Mouse (Mus musculus): ENCODE results near the gene Rpl13a. TPM values are rescaled to one million over a fixed set of nuclear protein-coding genes. Genes with fewer than 3 reads are reported as not detected.

Rpl13a gene
- polyA plus RNA-seq, 1 experiment from 2014 or later: 1,710 TPM

DNA sequence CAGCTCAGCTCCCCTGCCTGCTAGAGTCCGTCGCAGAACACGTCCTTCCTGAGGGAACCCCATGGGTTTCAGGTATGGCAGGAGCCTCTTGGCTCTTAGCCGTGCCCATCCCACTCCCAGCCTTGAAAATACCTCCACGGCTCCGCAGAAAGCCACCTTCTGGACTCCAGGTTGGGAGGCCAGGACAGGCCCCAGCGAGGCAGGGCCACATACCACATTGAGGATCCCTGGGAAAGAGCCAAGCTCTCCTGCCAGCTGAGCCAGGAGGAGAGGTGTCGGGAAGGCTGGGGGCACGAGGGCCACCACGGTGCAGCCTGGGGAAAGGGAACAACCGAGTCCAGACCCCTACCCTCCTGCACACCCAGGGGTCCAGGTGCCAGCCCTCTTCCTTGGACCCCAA, 18.7 kb upstream of the Rpl13a start:
- peaks cover 3% of the 10 kb centered on the region; the same call in 1 of the 2 replicates for H3K4me1 ChIP-seq (replicated peaks; ENCODE audit: control insufficient read depth, insufficient read depth, low read length)
- ATAC-seq (replicated peaks; ENCODE audit: low FRiP score, low TSS enrichment, low read depth) (no peak), DNase-seq (ENCODE audit: low spot score) (no peak)
- no peak overlapping the region for H3K27ac ChIP-seq (ENCODE audit: low read depth)
- no peak overlapping the region for H3K9ac ChIP-seq (ENCODE audit: low read length)
- 95% methylated on average over 11 of the region's 11 CpGs for WGBS
- H3K4me3 ChIP-seq (ENCODE audit: low read depth, low read length): no peak overlapping the region
- H3K4me2 ChIP-seq (ENCODE audit: low read length): no peak overlapping the region
- H3K36me3 ChIP-seq (ENCODE audit: control insufficient read depth, insufficient read depth, low read length): peaks cover 53% of the 10 kb centered on the region
- no peaks in the 10 kb centered on the region for H3K27me3 ChIP-seq (replicated peaks; ENCODE audit: control insufficient read depth, insufficient read depth, low read length)
- H3K9me3 ChIP-seq (ENCODE audit: control insufficient read depth, low read length): no peaks in the 10 kb centered on the region

DNA sequence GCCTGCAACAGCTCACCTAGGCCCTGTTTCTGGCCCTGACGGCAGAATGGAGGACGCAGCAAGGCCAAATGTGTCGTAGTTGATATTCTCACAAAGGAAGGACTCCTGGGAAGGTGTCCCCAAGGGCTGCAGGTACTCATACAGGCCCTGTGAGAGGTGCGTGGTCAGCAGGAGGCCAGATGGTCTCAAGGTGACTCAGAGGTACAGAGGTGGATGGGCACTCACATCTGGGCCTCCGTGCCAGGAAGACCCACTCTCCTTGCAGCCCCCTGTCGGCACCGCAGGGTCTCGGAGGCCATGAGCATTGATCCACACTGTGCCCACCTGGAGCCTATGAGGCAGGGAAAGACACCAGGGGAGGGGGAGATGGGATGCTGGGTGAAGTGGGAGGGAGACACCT, 16.9 kb upstream of the Rpl13a start:
- Histone ChIP-seq H3K27ac (ENCODE audit: low read depth) (no peak overlapping the region), H3K9me3 (ENCODE audit: control insufficient read depth, low read length) (no peaks in the 10 kb centered on the region), H3K9ac (ENCODE audit: low read length) (no peak overlapping the region), H3K4me3 (ENCODE audit: low read depth, low read length) (no peak overlapping the region), H3K4me1 (replicated peaks; ENCODE audit: control insufficient read depth, insufficient read depth, low read length) (no peaks in the 10 kb centered on the region), H3K27me3 (replicated peaks; ENCODE audit: control insufficient read depth, insufficient read depth, low read length) (no peaks in the 10 kb centered on the region), H3K36me3 (ENCODE audit: control insufficient read depth, insufficient read depth, low read length) (peaks cover 63% of the 10 kb centered on the region), H3K4me2 (ENCODE audit: low read length) (no peak overlapping the region)
- ATAC-seq (replicated peaks; ENCODE audit: low FRiP score, low TSS enrichment, low read depth): no peak
- DNase-seq (ENCODE audit: low spot score): no peak
- WGBS: 88% methylated on average over 8 of the region's 8 CpGs

DNA sequence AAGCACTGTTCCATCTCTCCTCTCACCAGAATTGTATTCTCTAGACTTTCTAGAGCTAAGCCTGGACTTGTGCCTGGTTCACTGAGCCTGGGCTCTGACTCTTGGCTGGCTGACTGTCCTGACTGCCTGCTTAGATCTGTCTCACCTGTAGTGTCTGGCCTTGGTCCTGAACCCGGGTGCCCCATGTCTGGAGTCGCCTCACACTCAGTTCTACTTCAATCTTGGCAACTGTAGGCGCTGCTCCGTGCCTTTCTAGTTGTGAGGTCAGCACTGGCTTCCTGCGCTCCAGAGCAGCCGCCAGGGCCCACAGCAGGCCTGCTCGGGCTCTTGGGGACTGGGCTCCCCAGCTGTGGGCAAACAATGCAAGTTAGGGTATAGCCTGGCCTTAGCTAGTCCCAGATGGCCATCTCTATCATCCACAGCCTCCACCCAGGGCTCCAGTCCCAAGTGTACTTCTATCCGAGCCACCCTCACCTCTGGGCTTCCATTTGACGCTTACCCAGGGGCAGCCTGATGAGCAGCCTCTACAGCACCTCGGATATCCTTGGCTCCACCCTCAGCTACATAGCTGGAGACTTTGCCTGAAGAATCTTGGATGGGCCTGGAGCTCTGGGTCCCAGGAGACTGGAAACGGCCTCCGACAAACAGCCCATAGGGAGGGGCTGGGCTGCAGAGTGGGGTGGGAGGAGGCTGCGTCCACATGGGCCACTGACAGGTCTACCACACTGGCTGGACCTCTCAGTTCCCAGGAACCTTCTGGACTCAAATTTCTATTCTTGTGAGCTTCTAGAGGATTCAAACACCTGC, 16.0 kb upstream of the Rpl13a start:
- Histone ChIP-seq H3K36me3 (ENCODE audit: control insufficient read depth, insufficient read depth, low read length) (peaks cover 63% of the 10 kb centered on the region), H3K4me3 (ENCODE audit: low read depth, low read length) (no peak overlapping the region), H3K4me1 (replicated peaks; ENCODE audit: control insufficient read depth, insufficient read depth, low read length) (no peaks in the 10 kb centered on the region), H3K9me3 (ENCODE audit: control insufficient read depth, low read length) (no peaks in the 10 kb centered on the region), H3K4me2 (ENCODE audit: low read length) (no peak overlapping the region), H3K9ac (ENCODE audit: low read length) (no peak overlapping the region), H3K27me3 (replicated peaks; ENCODE audit: control insufficient read depth, insufficient read depth, low read length) (no peaks in the 10 kb centered on the region), H3K27ac (ENCODE audit: low read depth) (no peak overlapping the region)
- DNase-seq (ENCODE audit: low spot score) (no peak), ATAC-seq (replicated peaks; ENCODE audit: low FRiP score, low TSS enrichment, low read depth) (no peak)
- 86% methylated on average over 13 of the region's 13 CpGs for WGBS

DNA sequence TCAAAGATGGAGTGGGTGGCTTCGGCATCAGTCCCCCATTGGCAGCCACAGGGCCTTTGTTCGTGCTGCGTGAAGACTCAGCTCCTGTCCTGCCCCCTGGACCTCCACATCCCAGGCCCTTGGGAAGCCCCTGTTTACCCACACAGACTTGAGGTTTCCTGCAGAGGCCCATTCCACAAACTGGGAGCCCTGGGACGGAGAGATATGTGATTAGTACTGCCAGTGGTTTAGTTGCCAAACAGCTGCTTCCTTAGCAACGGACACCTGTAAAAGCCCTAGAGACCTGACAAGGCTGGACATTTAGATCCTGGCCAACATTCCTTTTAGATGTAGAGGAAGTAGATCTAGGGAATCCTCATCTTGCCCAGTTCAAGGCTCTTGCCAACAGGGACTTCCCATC, 13.4 kb upstream of the Rpl13a start:
- ATAC-seq (replicated peaks; ENCODE audit: low FRiP score, low TSS enrichment, low read depth): no peak
- H3K27me3 ChIP-seq (replicated peaks; ENCODE audit: control insufficient read depth, insufficient read depth, low read length): no peaks in the 10 kb centered on the region
- H3K36me3 ChIP-seq (ENCODE audit: control insufficient read depth, insufficient read depth, low read length): peaks cover 48% of the 10 kb centered on the region
- no peak overlapping the region for H3K27ac ChIP-seq (ENCODE audit: low read depth)
- no peak overlapping the region for H3K4me2 ChIP-seq (ENCODE audit: low read length)
- 84% methylated on average over 5 of the region's 5 CpGs for WGBS
- H3K9me3 ChIP-seq (ENCODE audit: control insufficient read depth, low read length): no peaks in the 10 kb centered on the region
- H3K9ac ChIP-seq (ENCODE audit: low read length): no peak overlapping the region
- DNase-seq (ENCODE audit: low spot score): no peak
- no peak overlapping the region for H3K4me3 ChIP-seq (ENCODE audit: low read depth, low read length)
- no peaks in the 10 kb centered on the region for H3K4me1 ChIP-seq (replicated peaks; ENCODE audit: control insufficient read depth, insufficient read depth, low read length)

DNA sequence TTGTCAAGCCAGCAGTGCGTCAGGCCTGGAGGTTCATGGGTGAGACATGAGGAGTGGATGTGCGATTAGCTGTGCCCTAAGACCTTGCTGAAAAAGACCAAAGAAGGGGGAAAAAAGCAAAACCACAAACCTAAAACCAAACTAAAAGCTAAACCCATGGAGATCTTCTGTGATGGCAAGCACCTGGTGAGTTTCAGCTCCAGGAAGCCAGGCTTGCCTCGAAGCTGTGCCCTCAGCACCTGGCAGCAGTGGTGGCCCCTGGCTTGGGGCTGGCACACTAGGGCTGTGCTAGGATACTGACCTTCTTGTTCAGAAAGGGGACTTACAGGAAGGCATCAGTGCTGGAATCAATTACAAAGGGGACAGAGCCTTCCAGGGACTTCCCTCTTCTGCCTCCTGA, 12.8 kb upstream of the Rpl13a start:
- Histone ChIP-seq H3K36me3 (ENCODE audit: control insufficient read depth, insufficient read depth, low read length) (peaks cover 42% of the 10 kb centered on the region), H3K9me3 (ENCODE audit: control insufficient read depth, low read length) (no peaks in the 10 kb centered on the region), H3K9ac (ENCODE audit: low read length) (no peak overlapping the region), H3K27me3 (replicated peaks; ENCODE audit: control insufficient read depth, insufficient read depth, low read length) (no peaks in the 10 kb centered on the region), H3K4me1 (replicated peaks; ENCODE audit: control insufficient read depth, insufficient read depth, low read length) (no peaks in the 10 kb centered on the region), H3K4me2 (ENCODE audit: low read length) (no peak overlapping the region), H3K27ac (ENCODE audit: low read depth) (no peak overlapping the region), H3K4me3 (ENCODE audit: low read depth, low read length) (no peak overlapping the region)
- 97% methylated on average over 3 of the region's 3 CpGs for WGBS
- no peak for ATAC-seq (replicated peaks; ENCODE audit: low FRiP score, low TSS enrichment, low read depth)
- DNase-seq (ENCODE audit: low spot score): no peak

DNA sequence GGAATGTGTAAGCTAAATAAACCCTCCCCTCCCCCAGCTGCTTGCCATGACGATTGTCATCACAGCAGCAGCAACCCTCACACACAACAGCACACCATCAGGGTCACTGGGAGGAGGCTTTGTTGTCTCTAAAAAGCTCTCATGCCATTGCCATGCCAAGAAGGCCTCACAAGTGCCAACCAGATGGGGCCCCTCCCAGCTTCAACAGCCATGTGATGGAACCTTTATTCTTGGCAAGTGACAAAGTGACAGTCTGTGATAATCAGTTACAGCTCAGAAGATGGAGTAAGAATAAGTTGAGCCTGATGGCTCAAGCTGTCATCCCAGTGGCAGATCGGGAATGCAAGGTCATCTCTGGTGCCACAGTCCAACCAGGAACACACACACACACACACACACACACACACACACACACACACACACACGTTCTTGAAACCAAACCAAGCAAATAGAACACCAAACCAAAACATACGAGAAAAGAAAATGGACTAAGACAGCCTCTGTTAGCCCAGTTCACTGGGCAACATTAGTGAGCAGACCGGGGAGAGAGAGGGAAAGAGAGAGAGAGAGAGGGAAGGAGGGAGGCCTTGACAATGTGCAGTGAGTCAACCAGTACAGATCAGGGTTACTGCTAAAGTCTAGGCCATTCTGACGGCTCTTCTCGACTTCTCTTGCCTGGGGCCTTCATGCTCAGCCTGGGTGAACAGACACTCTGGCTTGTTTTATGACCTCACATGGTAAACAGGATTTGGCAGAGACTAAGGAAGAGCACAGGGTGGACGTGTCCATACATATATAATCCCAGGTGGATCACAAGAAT, 11.6 kb upstream of the Rpl13a start:
- no peak overlapping the region for H3K9ac ChIP-seq (ENCODE audit: low read length)
- no peak for ATAC-seq (replicated peaks; ENCODE audit: low FRiP score, low TSS enrichment, low read depth)
- no peaks in the 10 kb centered on the region for H3K4me1 ChIP-seq (replicated peaks; ENCODE audit: control insufficient read depth, insufficient read depth, low read length)
- H3K27me3 ChIP-seq (replicated peaks; ENCODE audit: control insufficient read depth, insufficient read depth, low read length): no peaks in the 10 kb centered on the region
- no peak overlapping the region for H3K4me2 ChIP-seq (ENCODE audit: low read length)
- WGBS: 61% methylated on average over 8 of the region's 8 CpGs
- H3K4me3 ChIP-seq (ENCODE audit: low read depth, low read length): no peak overlapping the region
- DNase-seq (ENCODE audit: low spot score): no peak
- H3K27ac ChIP-seq (ENCODE audit: low read depth): no peak overlapping the region
- H3K36me3 ChIP-seq (ENCODE audit: control insufficient read depth, insufficient read depth, low read length): peaks cover 30% of the 10 kb centered on the region
- no peaks in the 10 kb centered on the region for H3K9me3 ChIP-seq (ENCODE audit: control insufficient read depth, low read length)

DNA sequence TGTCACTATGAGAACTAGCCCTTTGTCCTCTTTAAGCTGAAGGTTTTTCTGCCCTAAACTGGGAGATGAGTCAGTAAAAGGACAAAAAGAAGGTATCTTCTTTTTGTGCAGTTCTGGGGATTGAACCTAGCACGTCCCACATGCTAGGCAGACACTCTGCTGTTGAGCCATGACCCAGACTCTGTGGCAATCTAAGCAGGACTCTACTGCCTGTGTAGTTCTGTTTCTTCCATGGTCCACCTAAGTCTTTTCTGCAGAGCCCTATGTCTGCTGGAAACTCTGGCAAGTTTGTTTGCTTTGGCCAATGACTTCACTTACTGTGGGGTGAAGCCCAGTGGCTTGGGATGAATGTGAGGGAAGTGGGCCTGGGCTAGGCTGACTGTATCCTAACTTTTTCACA, 9.8 kb upstream of the Rpl13a start:
- DNase-seq (ENCODE audit: low spot score): no peak
- no peaks in the 10 kb centered on the region for H3K4me1 ChIP-seq (replicated peaks; ENCODE audit: control insufficient read depth, insufficient read depth, low read length)
- H3K27me3 ChIP-seq (replicated peaks; ENCODE audit: control insufficient read depth, insufficient read depth, low read length): no peaks in the 10 kb centered on the region
- 84% methylated on average over 1 of the region's 1 CpGs for WGBS
- no peak overlapping the region for H3K4me2 ChIP-seq (ENCODE audit: low read length)
- H3K9me3 ChIP-seq (ENCODE audit: control insufficient read depth, low read length): no peaks in the 10 kb centered on the region
- H3K4me3 ChIP-seq (ENCODE audit: low read depth, low read length): no peak overlapping the region
- ATAC-seq (replicated peaks; ENCODE audit: low FRiP score, low TSS enrichment, low read depth): no peak
- H3K9ac ChIP-seq (ENCODE audit: low read length): no peak overlapping the region
- no peak overlapping the region for H3K27ac ChIP-seq (ENCODE audit: low read depth)
- H3K36me3 ChIP-seq (ENCODE audit: control insufficient read depth, insufficient read depth, low read length): peaks cover 13% of the 10 kb centered on the region

DNA sequence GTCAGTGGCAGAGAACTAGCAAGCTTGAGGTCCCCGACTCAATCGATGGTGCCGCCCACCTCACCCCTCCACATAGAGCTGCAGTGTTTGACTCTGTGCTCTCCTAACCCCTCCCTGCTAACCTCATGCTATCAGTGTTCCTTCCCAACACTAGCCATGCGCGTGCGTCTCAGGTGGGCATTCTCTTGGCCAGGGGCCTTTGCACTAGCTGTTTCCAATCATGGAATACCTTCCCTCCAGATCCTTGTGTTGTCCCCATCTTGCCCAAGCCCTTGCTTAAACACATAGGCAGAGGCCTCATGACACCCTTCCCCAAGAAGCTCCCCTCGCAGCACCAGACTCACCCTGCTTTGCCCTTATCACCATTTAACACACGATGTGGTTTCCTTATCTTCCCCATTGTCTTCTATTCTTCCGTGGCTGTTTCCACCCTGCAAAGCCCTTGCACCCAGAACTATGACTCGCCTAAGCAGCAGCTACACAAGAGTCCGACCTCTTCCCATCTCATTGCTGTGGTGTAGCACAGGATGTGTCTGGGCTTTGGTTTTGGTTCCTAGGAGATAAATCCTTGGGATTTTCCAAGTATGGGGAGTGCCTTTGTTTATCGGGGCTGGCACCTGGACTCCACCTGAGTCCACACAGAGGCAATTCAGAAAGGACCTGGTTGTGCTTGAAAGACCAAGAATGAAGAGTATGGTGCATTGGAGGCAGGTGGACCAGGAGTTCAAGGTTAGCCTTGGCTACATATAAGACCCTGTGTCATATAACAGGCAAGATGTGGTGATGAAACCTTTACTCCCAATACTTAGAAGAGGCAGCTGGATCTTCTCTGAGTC, 8.8 kb upstream of the Rpl13a start:
- ATAC-seq (replicated peaks; ENCODE audit: low FRiP score, low TSS enrichment, low read depth) (no peak), DNase-seq (ENCODE audit: low spot score) (no peak)
- 72% methylated on average over 12 of the region's 12 CpGs for WGBS
- H3K27ac ChIP-seq (ENCODE audit: low read depth): no peak overlapping the region
- H3K4me1 ChIP-seq (replicated peaks; ENCODE audit: control insufficient read depth, insufficient read depth, low read length): no peaks in the 10 kb centered on the region
- no peak overlapping the region for H3K9ac ChIP-seq (ENCODE audit: low read length)
- H3K4me2 ChIP-seq (ENCODE audit: low read length): no peak overlapping the region
- no peaks in the 10 kb centered on the region for H3K27me3 ChIP-seq (replicated peaks; ENCODE audit: control insufficient read depth, insufficient read depth, low read length)
- H3K9me3 ChIP-seq (ENCODE audit: control insufficient read depth, low read length): no peaks in the 10 kb centered on the region
- no peak overlapping the region for H3K4me3 ChIP-seq (ENCODE audit: low read depth, low read length)
- H3K36me3 ChIP-seq (ENCODE audit: control insufficient read depth, insufficient read depth, low read length): peaks cover 10% of the 10 kb centered on the region
